Mouse (Mus musculus) liver, embryonic 14.5 days (tissue): ENCODE results near the gene Cryzl1. TPM values are rescaled to one million over a fixed set of nuclear protein-coding genes. Genes with fewer than 3 reads are reported as not detected.
A peak's percentile ranks its signal among the peaks of the same experiment; 100 is the strongest.

ENCODE experiments used
- ATAC-seq: fragments of 200-750 bp; cut with Nextera tagmentation; 2 replicates; pipeline ENCODE4 v1.8.0; 2017; ENCODE audit warnings: moderate number of reproducible peaks, mild to moderate bottlenecking, moderate library complexity; ENCODE audit not compliant: insufficient read depth
- DNase-seq, 3 experiments: peaks; one replicate each; pipeline ENCODE4 v3.0.0-alpha.2; 2012 to 2013; ENCODE audit warnings: low read depth in 3 of 3, low spot score in 3 of 3
- H3K27ac ChIP-seq: fragments of 300-500 bp; sonication (generic); 2 replicates; pipeline ENCODE4 v1.5.1; 2014; ENCODE audit warnings: moderate library complexity, mild to moderate bottlenecking, control low read depth, inconsistent platforms
- H3K27me3 ChIP-seq: fragments of 300-500 bp; sonication (generic); 2 replicates; pipeline ENCODE4 v1.6.1; 2014; ENCODE audit warnings: mild to moderate bottlenecking, low read length, moderate library complexity; ENCODE audit not compliant: control insufficient read depth, insufficient read depth
- H3K36me3 ChIP-seq: fragments of 300-500 bp; sonication (generic); replicated peaks from 2 replicates; pipeline ENCODE4 v1.6.1; 2014; ENCODE audit warnings: low read depth; ENCODE audit not compliant: control insufficient read depth, insufficient read depth
- H3K4me1 ChIP-seq, 2 experiments: fragments of 200-500 bp in 1 of 2; fragments of 300-500 bp in 1 of 2; sonication (generic) in 1 of 2; replicated peaks; 2 replicates each; pipeline ENCODE4 v1.6.1; 2012 to 2014; ENCODE audit warnings: antibody characterized with exemption in 1 of 2, inconsistent platforms in 1 of 2, low read length in 1 of 2; ENCODE audit not compliant: control insufficient read depth in 2 of 2, insufficient read depth in 2 of 2
- H3K4me2 ChIP-seq: fragments of 300-500 bp; sonication (generic); 2 replicates; pipeline ENCODE4 v1.6.1; 2014; ENCODE audit warnings: low read depth, mild to moderate bottlenecking, control low read depth, moderate library complexity
- H3K4me3 ChIP-seq, 2 experiments: fragments of 200-500 bp in 1 of 2; fragments of 300-500 bp in 1 of 2; sonication (generic) in 1 of 2; 2 replicates each; pipeline ENCODE4 v1.5.1; 2012 to 2014; ENCODE audit warnings: low read depth in 2 of 2, low read length in 2 of 2, mild to moderate bottlenecking in 2 of 2, control low read depth in 1 of 2, inconsistent platforms in 1 of 2, moderate library complexity in 1 of 2; ENCODE audit not compliant: insufficient read depth in 1 of 2
- H3K9ac ChIP-seq: fragments of 300-500 bp; sonication (generic); replicated peaks from 2 replicates; pipeline ENCODE4 v1.6.1; 2014; ENCODE audit warnings: mild to moderate bottlenecking, control low read depth, moderate library complexity
- H3K9me3 ChIP-seq: fragments of 300-500 bp; sonication (generic); 2 replicates; pipeline ENCODE4 v1.6.1; 2016; ENCODE audit warnings: low read length, mixed read lengths; ENCODE audit not compliant: control insufficient read depth
- CTCF ChIP-seq: IDR thresholded peaks from 2 replicates; pipeline ENCODE4 v1.5.1; 2016; ENCODE audit warnings: antibody characterized with exemption, low read depth, control low read depth
- EP300 ChIP-seq: IDR thresholded peaks from 2 replicates; pipeline ENCODE4 v1.6.1; 2016; ENCODE audit warnings: antibody characterized with exemption, low read depth
- WGBS: fragments of 180-500 bp; shearing (Covaris S2); extraction: QIAGEN DNeasy Blood & Tissue Kit; methylation state at CpG from one replicate; pipeline ENCODE4 v1.1.7; 2014; ENCODE audit not compliant: insufficient replicate concordance; 5-methylcytosine and 5-hydroxymethylcytosine counted together
- polyA plus RNA-seq, 2 experiments: library from polyadenylated mRNA; depleted of rRNA in 1 of 2; stranded (reverse) in 1 of 2; unstranded in 1 of 2; fragments of >200 nt; fragmentation: Nextera tagmentation in 1 of 2; extraction: Ambion mirVana in 1 of 2; gene quantifications; 2 replicates each; pipeline versions ENCODE4 v1.2.1 to v1.2.3; 2012 to 2014

Gene Cryzl1
- polyA plus RNA-seq, 2 experiments: 17.9 to 29.7 TPM

GRCm38 (mm10) chr16:91689791-91690190 is 39.0 kb downstream of the Cryzl1 start:
- Histone ChIP-seq H3K4me2 (peak overlapping the region; percentile 94), H3K9ac (peak overlapping the region; percentile 87), H3K36me3 (peaks cover 17% of the 10 kb centered on the region), H3K27me3 (no peaks in the 10 kb centered on the region), H3K4me1 (peaks cover 20 to 22% of the 10 kb centered on the region in 2 experiments), H3K4me3 (peak overlapping the region; percentile 57 to 97), H3K27ac (peak overlapping the region; percentile 94), H3K9me3 (no peaks in the 10 kb centered on the region)
- WGBS: 13% methylated on average over 7 of the region's 7 CpGs
- no peak for TF ChIP-seq CTCF
- TF ChIP-seq EP300: no peak; the same call in none of the 2 replicates
- DNase-seq: peak; percentile 47 to 56 (median 50)
- peak; percentile 26 for ATAC-seq

- Histone ChIP-seq H3K27me3 (no peaks in the 10 kb centered on the region), H3K36me3 (peaks cover 24% of the 10 kb centered on the region), H3K4me2 (peak within 1 kb of the TSS; percentile 94), H3K27ac (peak within 1 kb of the TSS; percentile 94), H3K9ac (peak within 1 kb of the TSS; percentile 99), H3K4me3 (peak within 1 kb of the TSS; percentile 96 to 97), H3K4me1 (peaks cover 18 to 20% of the 10 kb centered on the region in 2 experiments), H3K9me3 (no peaks in the 10 kb centered on the region)
- peak; percentile 84 to 88 (median 87) for DNase-seq
- under 1% methylated on average over 71 of the region's 71 CpGs for WGBS
- no peak for TF ChIP-seq EP300
- TF ChIP-seq CTCF: no peak
- ATAC-seq: peak; percentile 98
Measured at GRCm38 (mm10) chr16:91688619-91689334, 40.0 kb downstream of the Cryzl1 start, which contains the start of gene Donson. Gene Donson, minus strand, starts transcription at chr16:91688770.

GRCm38 (mm10) chr16:91688023-91688618 is 40.7 kb downstream of the Cryzl1 start:
- ATAC-seq: peak; percentile 49
- WGBS: 1% methylated on average over 47 of the region's 51 CpGs
- Histone ChIP-seq H3K9ac (peak overlapping the region; percentile 99), H3K4me2 (peak overlapping the region; percentile 94), H3K4me1 (peaks cover 18 to 20% of the 10 kb centered on the region in 2 experiments), H3K27ac (peak overlapping the region; percentile 70), H3K9me3 (no peaks in the 10 kb centered on the region), H3K27me3 (no peaks in the 10 kb centered on the region), H3K4me3 (peak overlapping the region; percentile 94 to 97), H3K36me3 (peaks cover 30% of the 10 kb centered on the region)
- no peak for TF ChIP-seq CTCF
- no peak for TF ChIP-seq EP300
- no peak for DNase-seq

DNA sequence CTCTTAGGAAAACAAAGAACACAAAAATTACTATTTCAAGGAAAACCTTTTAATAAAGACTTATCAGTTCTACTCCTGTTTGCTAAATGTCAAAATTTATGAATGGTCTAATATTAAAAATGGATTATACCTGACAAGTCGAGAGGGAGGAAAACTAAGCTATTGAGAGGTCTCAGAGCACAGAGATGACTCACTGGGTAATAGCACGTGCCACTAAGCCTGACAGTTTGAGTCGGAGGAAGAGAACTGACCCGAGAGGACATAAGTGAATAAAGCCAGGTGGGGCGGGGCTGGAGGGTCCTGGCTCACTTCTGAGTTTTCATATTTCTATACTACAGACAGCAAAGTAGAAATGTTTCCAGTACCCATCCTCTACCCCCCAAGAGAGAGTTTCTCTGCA is 42.4 kb downstream of the Cryzl1 start:
- Histone ChIP-seq H3K4me2 (peak overlapping the region; percentile 94), H3K36me3 (peaks cover 45% of the 10 kb centered on the region), H3K4me1 (peaks cover 18 to 20% of the 10 kb centered on the region in 2 experiments), H3K4me3 (no peak overlapping the region; a peak in 1 of 4 replicates), H3K27ac (no peak overlapping the region), H3K9me3 (no peaks in the 10 kb centered on the region), H3K9ac (no peak overlapping the region), H3K27me3 (no peaks in the 10 kb centered on the region)
- DNase-seq (no peak), ATAC-seq (no peak)
- WGBS: 74% methylated on average over 5 of the region's 5 CpGs
- TF ChIP-seq CTCF (no peak), EP300 (no peak)

DNA sequence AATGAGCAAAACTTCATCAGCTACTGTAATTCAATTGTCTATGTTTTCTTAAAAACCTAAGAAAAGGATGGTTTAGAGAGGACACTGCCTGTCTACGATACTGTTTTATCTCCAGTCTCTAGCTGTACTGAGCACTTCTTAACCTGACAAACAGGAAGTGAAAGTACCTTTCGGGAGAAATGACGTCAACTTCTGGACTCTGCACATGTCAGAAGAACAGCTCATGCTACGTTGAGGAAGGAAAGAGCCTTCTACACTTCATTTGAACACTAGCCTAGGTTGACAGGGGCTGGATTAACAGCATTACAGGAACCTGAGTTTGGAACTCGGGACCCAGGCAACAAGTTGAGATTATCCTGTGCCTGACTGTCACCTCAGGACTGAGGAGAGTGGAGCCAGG is 43.2 kb downstream of the Cryzl1 start:
- Histone ChIP-seq H3K27ac (no peak overlapping the region), H3K27me3 (no peaks in the 10 kb centered on the region), H3K9ac (peak overlapping the region; percentile 38; the same call in 1 of the 2 replicates), H3K4me2 (peak overlapping the region; percentile 94), H3K4me3 (no peak overlapping the region), H3K36me3 (peaks cover 53% of the 10 kb centered on the region), H3K9me3 (no peaks in the 10 kb centered on the region), H3K4me1 (peaks cover 18 to 20% of the 10 kb centered on the region in 2 experiments)
- no peak for ATAC-seq
- WGBS: 47% methylated on average over 5 of the region's 5 CpGs
- no peak for TF ChIP-seq EP300
- no peak for TF ChIP-seq CTCF
- peak in 1 of 3 experiments; percentile 40 for DNase-seq
